Mouse (Mus musculus) limb, embryonic 10.5 days (tissue): ENCODE data around the gene Sva. TPM values are rescaled to one million over a fixed set of nuclear protein-coding genes. Genes with fewer than 3 reads are reported as not detected.

Experiments used
- DNase-seq: peaks from one replicate; pipeline ENCODE4 v3.0.0-alpha.2; 2017; ENCODE audit warnings: low spot score
- H3K27ac ChIP-seq: fragments of 300-500 bp; sonication (generic); 2 replicates; pipeline ENCODE4 v1.5.1; 2016; ENCODE audit warnings: mild to moderate bottlenecking
- H3K27me3 ChIP-seq: fragments of 300-500 bp; sonication (generic); 2 replicates; pipeline ENCODE4 v1.6.1; 2016; ENCODE audit warnings: low read depth, mild to moderate bottlenecking; ENCODE audit not compliant: poor library complexity, severe bottlenecking
- H3K36me3 ChIP-seq: fragments of 300-500 bp; sonication (generic); 2 replicates; pipeline ENCODE4 v1.6.1; 2016; ENCODE audit warnings: mild to moderate bottlenecking, moderate library complexity
- H3K4me1 ChIP-seq: fragments of 300-500 bp; sonication (generic); 2 replicates; pipeline ENCODE4 v1.6.1; 2016
- H3K4me3 ChIP-seq: fragments of 300-500 bp; sonication (generic); 2 replicates; pipeline ENCODE4 v1.5.1; 2016; ENCODE audit warnings: mild to moderate bottlenecking, moderate library complexity
- H3K9me3 ChIP-seq: fragments of 300-500 bp; sonication (generic); replicated peaks from 2 replicates; pipeline ENCODE4 v1.6.1; 2016; ENCODE audit warnings: mild to moderate bottlenecking
- polyA plus RNA-seq: library from polyadenylated mRNA; unstranded; fragments of >200 nt; fragmentation: Nextera tagmentation; extraction: Ambion mirVana; gene quantifications from 2 replicates; pipeline ENCODE4 v1.2.1, GENCODE M21; 2016

Sva gene
- polyA plus RNA-seq: not detected in 2 replicates

DNA sequence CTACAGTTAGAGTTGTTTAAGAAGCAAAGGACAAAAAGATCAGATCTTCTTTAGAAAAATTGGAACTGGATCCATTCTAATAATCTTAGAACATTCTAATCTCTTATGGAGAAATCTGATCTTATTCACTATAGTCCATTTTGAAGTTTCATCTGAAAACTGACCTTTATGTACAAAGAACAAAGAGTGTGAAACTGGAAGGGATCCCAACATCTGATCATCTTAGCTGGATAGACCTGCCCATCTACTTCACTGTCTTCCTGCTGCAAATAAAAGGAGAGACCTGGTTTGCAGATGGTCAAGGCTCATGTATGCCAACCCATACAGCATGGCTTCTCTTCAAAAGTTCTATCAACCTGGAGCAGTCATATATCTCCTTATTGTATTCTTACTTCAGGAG, at the start of gene Sva:
TSS of gene Sva (plus strand) at position 301 of the 400 bp plus-strand sequence.
- H3K27me3 ChIP-seq: no peaks in the 10 kb centered on the region
- DNase-seq: no peak
- H3K4me1 ChIP-seq: no peaks in the 10 kb centered on the region
- H3K9me3 ChIP-seq: no peaks in the 10 kb centered on the region
- H3K36me3 ChIP-seq: no peaks in the 10 kb centered on the region
- H3K27ac ChIP-seq: no peak within 1 kb of the TSS
- H3K4me3 ChIP-seq: no peak within 1 kb of the TSS

Other genes starting within 250 kb of the Sva start
- not detected in 2 replicates for gene Pip, start 190.9 kb upstream of the Sva start, polyA plus RNA-seq
- not detected in 2 replicates for gene Sval2, start 185.4 kb upstream of the Sva start, polyA plus RNA-seq
- gene Sval1, start 86.8 kb upstream of the Sva start, polyA plus RNA-seq: not detected in 2 replicates
- not detected in 2 replicates for gene Sval3, start 70.3 kb upstream of the Sva start, polyA plus RNA-seq
- not detected in 2 replicates for gene Tas2r139, start 102.5 kb downstream of the Sva start, polyA plus RNA-seq
- not detected in 2 replicates for gene Tas2r144, start 176.9 kb downstream of the Sva start, polyA plus RNA-seq
- gene Gstk1, start 207.5 kb downstream of the Sva start, polyA plus RNA-seq: 12.3 and 19.5 TPM in 2 replicates
- gene Tmem139, start 223.6 kb downstream of the Sva start, polyA plus RNA-seq: 0.25 and 1.2 TPM in 2 replicates
- gene Casp2, start 226.6 kb downstream of the Sva start, polyA plus RNA-seq: 77.0 and 91.8 TPM in 2 replicates
- gene Clcn1, start 248.3 kb downstream of the Sva start, polyA plus RNA-seq: 0.59 and 0.64 TPM in 2 replicates